Mouse (Mus musculus) naive thymus-derived CD4-positive, alpha-beta T cell, adult 2 months (primary cell): ENCODE results near the gene Sgk1.
"Not testable (repeated sequence)": the region's sequence is repeated elsewhere in the genome, so short reads cannot be mapped to it uniquely, and the experiment has no call there.

Source experiments
- DNase-seq: peaks from one replicate; pipeline ENCODE4 v3.0.0-alpha.2; 2011; ENCODE audit warnings: low read depth

Gene Sgk1

GRCm38 (mm10) chr10:21868221-21868620 lies 13.8 kb upstream of the Sgk1 start:
- peak; percentile 51 for DNase-seq

GRCm38 (mm10) chr10:21868623-21869022 lies 13.4 kb upstream of the Sgk1 start:
- no peak for DNase-seq

DNA sequence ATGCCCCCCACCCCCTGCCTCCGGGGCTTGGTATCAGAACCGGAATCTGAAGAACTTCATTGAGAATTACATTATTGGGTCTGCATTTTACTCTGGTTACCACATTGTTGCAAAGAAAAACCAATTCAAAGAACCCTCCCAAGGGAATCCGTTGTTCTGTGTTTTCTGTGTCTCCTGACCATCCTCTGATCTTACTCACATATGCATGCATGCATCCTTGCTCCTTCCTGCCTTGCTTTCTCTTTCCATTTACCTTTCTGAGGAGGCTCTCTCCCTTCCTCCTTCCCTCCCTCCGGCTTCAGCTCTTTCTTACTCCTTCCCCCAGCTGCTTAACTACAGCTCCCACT lies 174 bp upstream of the Sgk1 start:
- no peak for DNase-seq

DNA sequence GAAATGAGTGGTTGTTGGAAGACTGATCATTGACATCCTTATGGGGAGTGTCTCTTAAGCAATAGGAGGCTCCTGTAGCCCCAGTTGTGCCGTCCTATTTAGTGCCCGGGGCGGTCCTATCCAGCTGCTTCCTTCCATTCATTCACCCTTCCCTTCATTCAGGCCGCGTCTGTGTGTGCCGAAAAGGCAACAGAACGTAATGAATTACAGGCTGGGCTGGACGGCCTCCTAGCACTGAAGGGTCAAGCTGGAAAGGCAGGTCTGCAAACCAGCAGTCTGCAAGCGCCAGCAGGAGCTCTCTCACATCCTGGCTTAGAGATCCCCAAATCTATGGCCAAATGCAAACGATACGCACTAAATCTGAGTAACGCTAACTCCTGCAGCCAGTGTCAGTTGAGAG lies 1.6 kb downstream of the Sgk1 start:
- no peak for DNase-seq

- DNase-seq: no peak
Observed at GRCm38 (mm10) chr10:21884534-21884933, 2.5 kb downstream of the Sgk1 start.

DNA sequence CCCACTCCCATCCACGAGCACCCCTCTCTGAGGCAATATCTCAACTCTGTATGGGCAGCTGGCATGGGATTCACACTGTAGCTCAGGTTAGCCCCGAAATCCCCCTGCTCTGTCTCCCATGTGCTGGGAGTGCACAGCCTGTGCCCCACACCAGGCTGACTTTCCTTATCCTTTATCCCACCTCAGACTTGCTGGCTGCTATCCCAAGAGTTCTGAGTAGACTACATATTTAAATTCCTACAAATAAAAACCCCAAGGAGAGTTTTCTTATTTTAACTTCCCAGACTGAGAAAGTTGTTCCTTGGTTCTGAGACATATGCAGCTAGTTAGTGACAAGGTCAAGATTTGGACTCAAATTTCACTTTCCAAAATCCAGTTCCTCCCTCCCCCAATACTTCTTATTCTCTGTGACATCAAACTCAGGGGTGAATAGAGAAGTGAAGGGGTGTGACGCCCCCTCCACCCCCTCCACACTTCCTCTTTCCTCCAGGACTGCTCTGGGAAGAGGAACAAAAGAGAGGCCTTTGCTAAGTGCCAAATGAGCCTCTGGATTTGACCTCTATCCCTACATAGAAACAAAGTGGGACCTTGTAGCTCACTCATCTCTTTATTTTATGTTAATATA lies 7.3 kb downstream of the Sgk1 start:
- DNase-seq: no peak

DNA sequence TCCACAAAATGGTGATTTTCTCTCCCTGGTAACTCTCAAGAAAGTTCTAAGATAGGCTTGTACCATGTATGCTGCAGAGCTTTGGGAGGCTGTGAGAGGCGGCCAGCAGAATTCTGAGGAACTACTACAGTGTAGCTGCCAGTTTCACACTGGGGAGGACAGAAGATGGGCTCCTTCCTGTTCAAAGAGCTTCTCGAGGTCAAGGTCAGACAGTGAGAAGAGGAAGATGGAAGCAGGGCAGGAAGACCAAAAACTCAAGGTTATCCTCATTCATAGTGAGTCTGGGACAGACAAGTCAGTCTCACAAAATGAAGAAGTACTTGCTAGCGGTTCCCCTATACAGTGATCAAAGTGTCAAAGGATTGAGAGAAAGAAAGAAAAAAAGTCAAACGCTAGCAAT lies 8.3 kb downstream of the Sgk1 start:
- no peak for DNase-seq

- no peak for DNase-seq
Observed at GRCm38 (mm10) chr10:21891442-21891841, 9.5 kb downstream of the Sgk1 start.

DNA sequence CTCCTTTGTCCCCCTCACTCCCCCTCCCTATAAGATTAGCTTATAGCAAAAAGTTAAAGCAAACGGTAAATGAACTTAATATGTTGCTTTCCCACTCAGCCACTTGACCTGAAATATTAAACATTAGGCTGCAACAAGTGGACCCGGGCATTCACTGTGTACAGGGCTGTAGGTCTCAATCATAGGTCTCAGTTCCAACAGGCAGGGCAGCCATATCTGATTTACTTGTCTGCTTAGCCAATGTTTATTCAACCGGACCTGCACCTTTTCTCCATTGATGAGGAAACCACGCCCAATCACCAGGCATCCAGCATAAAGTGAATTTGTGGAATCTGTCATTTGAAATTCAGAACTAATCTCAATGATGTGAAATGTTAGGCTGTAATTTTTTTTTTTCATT lies 10.1 kb downstream of the Sgk1 start:
- no peak for DNase-seq

DNA sequence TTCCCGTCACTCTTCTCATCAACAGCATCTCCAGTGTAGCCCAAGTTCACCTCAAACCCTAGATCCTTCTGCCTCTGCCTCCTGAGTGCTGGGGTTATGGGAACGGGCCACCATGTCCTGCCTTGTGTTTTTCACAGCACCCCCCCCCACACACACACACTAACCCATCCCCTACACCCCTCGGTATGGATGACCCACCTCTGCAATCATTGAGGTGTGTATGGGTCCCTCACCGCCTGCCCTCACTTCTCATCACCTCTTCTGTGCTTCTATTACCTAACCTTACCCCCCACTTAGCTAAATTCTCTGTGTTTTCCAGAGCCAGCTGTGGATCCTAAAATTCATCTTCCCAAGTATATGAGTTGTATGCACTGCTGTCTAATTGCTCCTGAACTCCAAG lies 16.4 kb downstream of the Sgk1 start:
- no peak for DNase-seq

- DNase-seq: not testable (repeated sequence)
Observed at GRCm38 (mm10) chr10:21898851-21899250, 16.9 kb downstream of the Sgk1 start.

- no peak for DNase-seq
Observed at GRCm38 (mm10) chr10:21899397-21899796, 17.4 kb downstream of the Sgk1 start.

- DNase-seq: no peak
Observed at GRCm38 (mm10) chr10:21902152-21903140, 20.5 kb downstream of the Sgk1 start.

GRCm38 (mm10) chr10:21904151-21904550 lies 22.2 kb downstream of the Sgk1 start:
- DNase-seq: no peak

DNA sequence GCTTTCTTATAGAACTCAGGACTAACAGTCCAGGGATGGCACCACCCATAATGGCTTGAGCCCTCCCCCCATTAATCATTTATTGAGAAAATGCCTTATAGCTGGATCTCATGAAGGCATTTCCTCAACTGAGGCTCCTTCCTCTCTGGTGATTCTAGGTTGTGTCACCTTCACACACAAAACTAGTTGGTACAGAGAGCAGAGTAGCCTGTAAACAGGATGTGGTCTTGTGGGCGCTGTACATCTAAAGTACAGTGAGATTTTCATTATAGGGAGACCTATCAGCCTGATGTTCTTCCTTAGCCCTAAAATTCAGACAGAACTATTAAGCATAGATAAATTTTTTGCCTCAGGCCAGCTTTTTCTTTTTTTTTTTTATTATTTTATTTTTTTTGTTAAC lies 23.6 kb downstream of the Sgk1 start:
- peak; percentile 86 for DNase-seq

DNA sequence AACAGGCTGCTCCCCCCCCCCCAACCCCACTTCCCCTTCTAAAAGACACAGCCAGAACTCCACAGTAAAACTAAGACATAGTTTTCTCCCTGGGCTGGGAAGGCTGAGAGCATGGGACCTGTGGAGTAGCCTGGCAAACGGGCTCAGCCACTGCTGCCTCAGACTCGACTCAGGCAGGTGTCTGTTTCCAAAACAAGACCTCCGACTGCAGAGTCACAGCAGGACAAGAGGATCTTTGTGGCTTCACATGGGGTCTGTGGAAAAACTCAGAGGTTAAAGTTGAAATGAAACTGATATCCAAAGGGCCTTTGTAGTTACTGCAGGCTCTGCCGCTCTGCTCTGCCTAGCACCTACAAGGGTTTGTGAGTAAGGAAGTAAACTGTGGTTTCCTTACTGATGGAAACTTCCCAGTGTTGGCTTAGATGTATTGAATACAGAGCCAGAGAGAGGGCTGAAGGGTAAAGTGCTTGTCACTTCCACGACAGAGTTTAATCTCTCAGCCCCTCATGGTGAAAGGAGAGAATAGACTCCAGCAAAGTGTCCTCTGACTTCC lies 25.0 kb downstream of the Sgk1 start:
- DNase-seq: peak; percentile 80

DNA sequence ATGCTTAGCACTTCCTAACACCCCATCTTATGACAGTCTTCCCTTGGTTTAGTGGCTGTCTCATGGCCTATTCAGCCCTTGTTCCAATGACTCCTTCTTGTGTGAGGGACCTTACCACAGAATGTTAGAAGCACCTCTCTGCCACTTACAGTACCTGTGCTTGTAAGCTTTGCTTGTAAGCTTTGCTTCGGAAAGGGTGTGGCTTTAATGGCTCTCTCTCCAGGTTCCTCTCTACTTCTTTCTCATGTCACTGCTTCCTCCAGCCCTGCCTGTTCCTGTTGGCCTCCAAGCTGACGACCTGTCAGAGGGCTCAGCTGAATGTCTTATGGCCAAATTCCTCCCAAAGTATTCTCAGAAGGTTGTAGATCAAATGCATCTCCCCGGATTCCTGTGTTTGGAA lies 25.8 kb downstream of the Sgk1 start:
- peak; percentile 56 for DNase-seq

GRCm38 (mm10) chr10:21908686-21909085 lies 26.7 kb downstream of the Sgk1 start:
- peak; percentile 69 for DNase-seq

DNA sequence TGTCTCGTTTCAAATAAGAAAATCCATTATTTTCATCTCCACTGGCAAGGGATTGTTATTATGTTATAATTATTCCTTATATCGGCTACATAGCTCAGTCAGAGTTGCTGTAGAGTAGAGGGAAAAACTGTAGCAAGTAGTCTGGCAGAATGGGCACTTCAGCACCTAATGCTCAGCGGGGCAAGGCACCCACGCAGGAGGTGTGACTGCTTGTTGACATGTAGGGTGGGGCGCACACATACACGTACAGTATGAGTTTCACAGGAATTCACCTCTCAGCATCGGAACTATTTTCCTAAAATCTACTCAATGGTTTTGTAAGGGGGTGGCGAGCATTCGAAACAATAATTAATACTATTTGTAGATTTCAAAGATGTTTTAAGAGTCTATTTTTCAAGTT lies 28.4 kb downstream of the Sgk1 start:
- no peak for DNase-seq

GRCm38 (mm10) chr10:21911303-21911947 lies 29.4 kb downstream of the Sgk1 start:
- peak; percentile 80 for DNase-seq

GRCm38 (mm10) chr10:21914751-21915150 lies 32.8 kb downstream of the Sgk1 start:
- DNase-seq: no peak

- no peak for DNase-seq
Observed at GRCm38 (mm10) chr10:21916301-21917071, 34.5 kb downstream of the Sgk1 start.
